Mouse (Mus musculus): Measurements from ENCODE around the gene Gnaq. TPM values are rescaled to one million over a fixed set of nuclear protein-coding genes. Genes with fewer than 3 reads are reported as not detected.

Gene Gnaq
- polyA plus RNA-seq, 1 experiment = 8.1 TPM

- H3K4me1 ChIP-seq (replicated peaks; ENCODE audit: control insufficient read depth, insufficient read depth, low read length) = peaks cover 8% of the 10 kb centered on the region; the same call in 1 of the 2 replicates
- H3K27ac ChIP-seq (ENCODE audit: control insufficient read depth, insufficient read depth, low read length) = no peak overlapping the region
- 88% methylated on average over 3 of the region's 3 CpGs for WGBS
- H3K27me3 ChIP-seq (ENCODE audit: control insufficient read depth, insufficient read depth, low read length) = no peaks in the 10 kb centered on the region
- TF ChIP-seq POLR2A (IDR thresholded peaks at IDR 0.05; ENCODE audit: control insufficient read depth, extremely low read depth, insufficient read depth, low read length, poor library complexity) (no peak), CTCF (IDR thresholded peaks at IDR 0.05; ENCODE audit: borderline replicate concordance, control insufficient read depth, extremely low read depth, insufficient read depth, low read length, poor library complexity) (no peak)
- H3K36me3 ChIP-seq (ENCODE audit: control insufficient read depth, insufficient read depth, low read length) = no peaks in the 10 kb centered on the region
- DNase-seq = no peak
- no peak overlapping the region for H3K4me3 ChIP-seq (ENCODE audit: control insufficient read depth, insufficient read depth, low read length)
Measured at GRCm38 (mm10) chr19:16130476-16130875, 2.2 kb upstream of the Gnaq start.

GRCm38 (mm10) chr19:16131831-16132230 lies 800 bp upstream of the Gnaq start:
- H3K4me3 ChIP-seq (ENCODE audit: control insufficient read depth, insufficient read depth, low read length) = peak overlapping the region; percentile 81
- H3K4me1 ChIP-seq (replicated peaks; ENCODE audit: control insufficient read depth, insufficient read depth, low read length) = peaks cover 8% of the 10 kb centered on the region; the same call in 1 of the 2 replicates
- no peak overlapping the region for H3K27ac ChIP-seq (ENCODE audit: control insufficient read depth, insufficient read depth, low read length)
- DNase-seq = no peak
- TF ChIP-seq CTCF (IDR thresholded peaks at IDR 0.05; ENCODE audit: borderline replicate concordance, control insufficient read depth, extremely low read depth, insufficient read depth, low read length, poor library complexity) (no peak), POLR2A (IDR thresholded peaks at IDR 0.05; ENCODE audit: control insufficient read depth, extremely low read depth, insufficient read depth, low read length, poor library complexity) (no peak)
- no peaks in the 10 kb centered on the region for H3K27me3 ChIP-seq (ENCODE audit: control insufficient read depth, insufficient read depth, low read length)
- 19% methylated on average over 6 of the region's 6 CpGs for WGBS
- no peaks in the 10 kb centered on the region for H3K36me3 ChIP-seq (ENCODE audit: control insufficient read depth, insufficient read depth, low read length)

- peaks cover 8% of the 10 kb centered on the region; the same call in 1 of the 2 replicates for H3K4me1 ChIP-seq (replicated peaks; ENCODE audit: control insufficient read depth, insufficient read depth, low read length)
- no peaks in the 10 kb centered on the region for H3K27me3 ChIP-seq (ENCODE audit: control insufficient read depth, insufficient read depth, low read length)
- peak overlapping the region; percentile 81 for H3K4me3 ChIP-seq (ENCODE audit: control insufficient read depth, insufficient read depth, low read length)
- H3K27ac ChIP-seq (ENCODE audit: control insufficient read depth, insufficient read depth, low read length) = no peak overlapping the region
- DNase-seq = peak; percentile 85
- 2% methylated on average over 43 of the region's 57 CpGs for WGBS
- no peaks in the 10 kb centered on the region for H3K36me3 ChIP-seq (ENCODE audit: control insufficient read depth, insufficient read depth, low read length)
- TF ChIP-seq POLR2A (IDR thresholded peaks at IDR 0.05; ENCODE audit: control insufficient read depth, extremely low read depth, insufficient read depth, low read length, poor library complexity) = no peak
- no peak for TF ChIP-seq CTCF (IDR thresholded peaks at IDR 0.05; ENCODE audit: borderline replicate concordance, control insufficient read depth, extremely low read depth, insufficient read depth, low read length, poor library complexity)
Measured at GRCm38 (mm10) chr19:16132340-16132790, 266 bp upstream of the Gnaq start.

GRCm38 (mm10) chr19:16132865-16133720 lies 462 bp downstream of the Gnaq start:
- peak; percentile 50 for DNase-seq
- Histone ChIP-seq H3K27ac (ENCODE audit: control insufficient read depth, insufficient read depth, low read length) (no peak overlapping the region), H3K4me1 (replicated peaks; ENCODE audit: control insufficient read depth, insufficient read depth, low read length) (peaks cover 8% of the 10 kb centered on the region; the same call in 1 of the 2 replicates), H3K4me3 (ENCODE audit: control insufficient read depth, insufficient read depth, low read length) (peak overlapping the region; percentile 79), H3K36me3 (ENCODE audit: control insufficient read depth, insufficient read depth, low read length) (no peaks in the 10 kb centered on the region), H3K27me3 (ENCODE audit: control insufficient read depth, insufficient read depth, low read length) (no peaks in the 10 kb centered on the region)
- TF ChIP-seq CTCF (IDR thresholded peaks at IDR 0.05; ENCODE audit: borderline replicate concordance, control insufficient read depth, extremely low read depth, insufficient read depth, low read length, poor library complexity) = no peak
- no peak for TF ChIP-seq POLR2A (IDR thresholded peaks at IDR 0.05; ENCODE audit: control insufficient read depth, extremely low read depth, insufficient read depth, low read length, poor library complexity)
- 2% methylated on average over 139 of the region's 139 CpGs for WGBS

- no peak overlapping the region for H3K27ac ChIP-seq (ENCODE audit: control insufficient read depth, insufficient read depth, low read length)
- H3K4me1 ChIP-seq (replicated peaks; ENCODE audit: control insufficient read depth, insufficient read depth, low read length) = peaks cover 8% of the 10 kb centered on the region; the same call in 1 of the 2 replicates
- no peaks in the 10 kb centered on the region for H3K27me3 ChIP-seq (ENCODE audit: control insufficient read depth, insufficient read depth, low read length)
- 21% methylated on average over 25 of the region's 25 CpGs for WGBS
- TF ChIP-seq POLR2A (IDR thresholded peaks at IDR 0.05; ENCODE audit: control insufficient read depth, extremely low read depth, insufficient read depth, low read length, poor library complexity) (0 out of 2 replicates have a peak, but pooled peaks have one; percentile 16), CTCF (IDR thresholded peaks at IDR 0.05; ENCODE audit: borderline replicate concordance, control insufficient read depth, extremely low read depth, insufficient read depth, low read length, poor library complexity) (no peak)
- no peak for DNase-seq
- peak overlapping the region; percentile 79 for H3K4me3 ChIP-seq (ENCODE audit: control insufficient read depth, insufficient read depth, low read length)
- no peaks in the 10 kb centered on the region for H3K36me3 ChIP-seq (ENCODE audit: control insufficient read depth, insufficient read depth, low read length)
Measured at GRCm38 (mm10) chr19:16133721-16134570, 1.3 kb downstream of the Gnaq start.

- H3K4me3 ChIP-seq (ENCODE audit: control insufficient read depth, insufficient read depth, low read length) = no peak overlapping the region
- H3K36me3 ChIP-seq (ENCODE audit: control insufficient read depth, insufficient read depth, low read length) = no peaks in the 10 kb centered on the region
- peaks cover 4% of the 10 kb centered on the region for H3K4me1 ChIP-seq (replicated peaks; ENCODE audit: control insufficient read depth, insufficient read depth, low read length)
- WGBS = 95% methylated on average over 5 of the region's 5 CpGs
- no peak for DNase-seq
- no peaks in the 10 kb centered on the region for H3K27me3 ChIP-seq (ENCODE audit: control insufficient read depth, insufficient read depth, low read length)
- no peak overlapping the region for H3K27ac ChIP-seq (ENCODE audit: control insufficient read depth, insufficient read depth, low read length)
- TF ChIP-seq POLR2A (IDR thresholded peaks at IDR 0.05; ENCODE audit: control insufficient read depth, extremely low read depth, insufficient read depth, low read length, poor library complexity) (no peak), CTCF (IDR thresholded peaks at IDR 0.05; ENCODE audit: borderline replicate concordance, control insufficient read depth, extremely low read depth, insufficient read depth, low read length, poor library complexity) (no peak)
Measured at GRCm38 (mm10) chr19:16138064-16138580, 5.5 kb downstream of the Gnaq start.

Data from thymus, adult 2 months (tissue).